Mouse (Mus musculus): ENCODE measurements around the gene Gm20814. TPM values are rescaled to one million over a fixed set of nuclear protein-coding genes. Genes with fewer than 3 reads are reported as not detected.
"Not testable (repeated sequence)": the region's sequence is repeated elsewhere in the genome, so short reads cannot be mapped to it uniquely, and the experiment has no call there.

The Gm20814 gene
- not detected in 2 replicates for polyA plus RNA-seq (2012; rRNA removed)

- not testable (repeated sequence) for H3K4me1 ChIP-seq (replicated peaks; ENCODE audit: control insufficient read depth, insufficient read depth, low read length); H3K27me3 ChIP-seq (ENCODE audit: control insufficient read depth, insufficient read depth, low read length); DNase-seq; H3K27ac ChIP-seq (ENCODE audit: control insufficient read depth, insufficient read depth, low read length); H3K36me3 ChIP-seq (ENCODE audit: control insufficient read depth, insufficient read depth, low read length); H3K4me3 ChIP-seq (ENCODE audit: control insufficient read depth, insufficient read depth, low read length)
- 40% methylated on average over 1 of the region's 6 CpGs for WGBS
Observed at GRCm38 (mm10) chrY:75195556-75195955, at the start of gene Gm20814. TSS of gene Gm20814 (plus strand) at chrY:75195856.

Data from thymus, adult 2 months (tissue).